Mouse (Mus musculus): ENCODE results near the gene Bet1l.

The Bet1l gene

GRCm38 (mm10) chr7:140879355-140879754 is 22.0 kb upstream of the Bet1l start:
- no peak for TF ChIP-seq GATA4 (IDR thresholded peaks at IDR 0.05; ENCODE audit: insufficient replicate concordance, low read length)

GRCm38 (mm10) chr7:140877364-140877763 is 20.0 kb upstream of the Bet1l start:
- TF ChIP-seq GATA4 (IDR thresholded peaks at IDR 0.05; ENCODE audit: insufficient replicate concordance, low read length), result no peak

GRCm38 (mm10) chr7:140874224-140874623 is 16.8 kb upstream of the Bet1l start:
- no peak for TF ChIP-seq GATA4 (IDR thresholded peaks at IDR 0.05; ENCODE audit: insufficient replicate concordance, low read length)

- no peak for TF ChIP-seq GATA4 (IDR thresholded peaks at IDR 0.05; ENCODE audit: insufficient replicate concordance, low read length)
Observed at GRCm38 (mm10) chr7:140864761-140865160, 7.4 kb upstream of the Bet1l start.

GRCm38 (mm10) chr7:140860728-140861127 is 3.4 kb upstream of the Bet1l start:
- TF ChIP-seq GATA4 (IDR thresholded peaks at IDR 0.05; ENCODE audit: insufficient replicate concordance, low read length), result no peak

- no peak for TF ChIP-seq GATA4 (IDR thresholded peaks at IDR 0.05; ENCODE audit: insufficient replicate concordance, low read length)
Observed at GRCm38 (mm10) chr7:140859997-140860396, 2.6 kb upstream of the Bet1l start.

- no peak for TF ChIP-seq GATA4 (IDR thresholded peaks at IDR 0.05; ENCODE audit: insufficient replicate concordance, low read length)
Observed at GRCm38 (mm10) chr7:140858746-140859145, 1.4 kb upstream of the Bet1l start.

- TF ChIP-seq GATA4 (IDR thresholded peaks at IDR 0.05; ENCODE audit: insufficient replicate concordance, low read length), result peak; percentile 33; the same call in 1 of the 2 replicates
Observed at GRCm38 (mm10) chr7:140856785-140857549, 410 bp downstream of the Bet1l start, which contains the start of gene Ric8a. Ric8a (plus strand) TSS chr7:140856957.

- no peak for TF ChIP-seq GATA4 (IDR thresholded peaks at IDR 0.05; ENCODE audit: insufficient replicate concordance, low read length)
Observed at GRCm38 (mm10) chr7:140855860-140856784, 1.3 kb downstream of the Bet1l start, which contains the start of gene Gm45785. Gm45785 (minus strand) TSS chr7:140856331.

- no peak for TF ChIP-seq GATA4 (IDR thresholded peaks at IDR 0.05; ENCODE audit: insufficient replicate concordance, low read length)
Observed at GRCm38 (mm10) chr7:140855181-140855580, 2.2 kb downstream of the Bet1l start.

- TF ChIP-seq GATA4 (IDR thresholded peaks at IDR 0.05; ENCODE audit: insufficient replicate concordance, low read length), result no peak
Observed at GRCm38 (mm10) chr7:140854483-140854882, 2.9 kb downstream of the Bet1l start.

- no peak for TF ChIP-seq GATA4 (IDR thresholded peaks at IDR 0.05; ENCODE audit: insufficient replicate concordance, low read length)
Observed at GRCm38 (mm10) chr7:140853386-140853785, 4.0 kb downstream of the Bet1l start.

- TF ChIP-seq GATA4 (IDR thresholded peaks at IDR 0.05; ENCODE audit: insufficient replicate concordance, low read length), result no peak
Observed at GRCm38 (mm10) chr7:140851916-140852315, 5.5 kb downstream of the Bet1l start.

GRCm38 (mm10) chr7:140848591-140848990 is 8.8 kb downstream of the Bet1l start:
- TF ChIP-seq GATA4 (IDR thresholded peaks at IDR 0.05; ENCODE audit: insufficient replicate concordance, low read length), result no peak

- no peak for TF ChIP-seq GATA4 (IDR thresholded peaks at IDR 0.05; ENCODE audit: insufficient replicate concordance, low read length)
Observed at GRCm38 (mm10) chr7:140847755-140848580, 9.4 kb downstream of the Bet1l start, which contains the start of gene Odf3. Odf3 (plus strand) TSS chr7:140847805.

All from liver, adult (tissue).